In the genomic region with DNA sequence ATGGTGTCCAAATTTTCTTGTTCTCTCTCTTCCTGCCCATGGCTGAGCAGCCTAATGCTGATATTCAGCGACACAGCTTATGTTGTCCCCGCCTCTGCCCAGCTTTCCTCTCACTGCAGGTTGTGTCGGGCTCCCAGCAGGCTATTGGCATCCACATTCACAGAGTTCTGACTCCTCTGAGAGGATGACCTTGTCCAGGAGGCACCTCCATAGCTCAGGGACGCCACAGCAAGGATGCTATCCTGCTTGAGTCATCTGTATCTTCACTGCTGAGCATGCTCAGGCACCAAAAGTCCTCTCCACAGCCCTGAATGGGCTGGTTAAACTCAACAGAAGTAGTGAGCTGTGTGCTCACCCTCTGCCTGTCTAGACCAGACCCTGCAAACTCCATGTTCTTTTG, we compare ENCODE assay signal across 37 mouse cellular contexts. TPM values are rescaled to one million over a fixed set of nuclear protein-coding genes. Genes with fewer than 3 reads are reported as not detected.
"Had no signal": no experiment of that assay in that cellular context is flagged by ENCODE, and none has a peak within 500 bp of the region (broad histone marks: within the 10 kb centered on the region; RNA-seq: fewer than 3 reads in every experiment).

No protein-coding gene starts in this region.

- ATAC-seq: hindbrain, embryonic 16.5 days; inflammation-experienced regulatory T-cells, adult 6 months; intestine, embryonic 15.5 days; intestine, postnatal 0 days had no signal

- DNase-seq: gastrocnemius, postnatal 10 days; gastrocnemius, postnatal 25 days; heart, adult 18-20 months; heart, postnatal 10 days; heart, postnatal 4 days; kidney, adult 18-20 months; kidney, adult 8-10 months; kidney, postnatal 10 days; kidney, postnatal 25 days; kidney, postnatal 4 days; liver; liver, embryonic 13.5 days had no signal

- H3K27me3 ChIP-seq: hindbrain, embryonic 12.5 days; intestine, embryonic 15.5 days; limb, embryonic 12.5 days; liver, embryonic 13.5 days; liver, embryonic 15.5 days had no signal

- H3K9me3 ChIP-seq: heart, embryonic 10.5 days; heart, embryonic 12.5 days; hindbrain, embryonic 10.5 days; hindbrain, embryonic 12.5 days; intestine, embryonic 15.5 days; limb, embryonic 10.5 days; limb, embryonic 12.5 days; liver, embryonic 13.5 days; liver, embryonic 15.5 days had no signal

- H3K4me3 ChIP-seq: heart, embryonic 10.5 days; heart, embryonic 12.5 days; hindbrain, embryonic 10.5 days; hindbrain, embryonic 12.5 days; intestine, embryonic 15.5 days; layer of hippocampus, adult 2 months; left cerebral cortex, adult 2 months; limb, embryonic 10.5 days; limb, embryonic 12.5 days; liver, embryonic 13.5 days; liver, embryonic 15.5 days had no signal

- H3K4me2 ChIP-seq: heart, embryonic 12.5 days; hindbrain, embryonic 12.5 days; hindbrain, embryonic 14.5 days; intestine, embryonic 15.5 days; limb, embryonic 12.5 days; liver, embryonic 11.5 days; liver, embryonic 13.5 days; liver, embryonic 15.5 days had no signal

- H3K9ac ChIP-seq: heart, embryonic 12.5 days; hindbrain, embryonic 12.5 days; hindbrain, embryonic 14.5 days; intestine, embryonic 15.5 days; limb, embryonic 12.5 days; liver, embryonic 13.5 days; liver, embryonic 15.5 days had no signal

- H3K36me3 ChIP-seq: heart, embryonic 10.5 days; heart, embryonic 12.5 days; hindbrain, embryonic 10.5 days; hindbrain, embryonic 12.5 days; intestine, embryonic 15.5 days; limb, embryonic 10.5 days; limb, embryonic 12.5 days; liver, embryonic 13.5 days; liver, embryonic 15.5 days had no signal

- H3K27ac ChIP-seq: heart, embryonic 10.5 days; hindbrain, embryonic 10.5 days; hindbrain, embryonic 12.5 days; hindbrain, embryonic 14.5 days; intestine, embryonic 15.5 days; layer of hippocampus, adult 2 months; left cerebral cortex, adult 2 months; limb, embryonic 10.5 days; limb, embryonic 12.5 days; liver, embryonic 13.5 days; liver, embryonic 15.5 days had no signal

- H3K4me1 ChIP-seq: intestine, embryonic 15.5 days; liver, embryonic 13.5 days; liver, embryonic 15.5 days had no signal

RNA-seq across cellular contexts. Expression of a gene that starts 18.8 kb away (rescaled TPM):
- total RNA-seq: gastrocnemius, postnatal 10 days; gastrocnemius, postnatal 25 days; gastrocnemius, postnatal 4 days; granulocyte monocyte progenitor cell, adult 5-6 weeks; heart, adult 18-20 months; heart, adult 8-10 months; heart, postnatal 10 days; heart, postnatal 25 days; layer of hippocampus, adult 2 months; layer of hippocampus, postnatal 10 days; layer of hippocampus, postnatal 25 days; left cerebral cortex, adult 2 months; left cerebral cortex, postnatal 14 days; left cerebral cortex, postnatal 36 days had no signal
- polyA plus RNA-seq: heart, embryonic 16.5 days; hindbrain, embryonic 10.5 days; hindbrain, embryonic 12.5 days; hindbrain, embryonic 14.5 days; hindbrain, embryonic 16.5 days; inflammation-experienced regulatory T-cells, adult 6 months; intestine, postnatal 0 days; limb, embryonic 12.5 days; limb, embryonic 14.5 days; liver, embryonic 11.5 days; liver, embryonic 13.5 days had no signal

RNA-seq across cellular contexts. Expression of a gene that starts 29.2 kb away (rescaled TPM):
- total RNA-seq: gastrocnemius, postnatal 25 days had no signal

RNA-seq across cellular contexts. Expression of a gene that starts 41.6 kb away (rescaled TPM):
- total RNA-seq: granulocyte monocyte progenitor cell, adult 5-6 weeks had no signal
- polyA plus RNA-seq: inflammation-experienced regulatory T-cells, adult 6 months had no signal
